Mouse (Mus musculus): ENCODE data around the gene Tesk2. TPM values are rescaled to one million over a fixed set of nuclear protein-coding genes. Genes with fewer than 3 reads are reported as not detected.

Gene Tesk2
- polyA plus RNA-seq, 1 experiment = 2.3 TPM

DNA sequence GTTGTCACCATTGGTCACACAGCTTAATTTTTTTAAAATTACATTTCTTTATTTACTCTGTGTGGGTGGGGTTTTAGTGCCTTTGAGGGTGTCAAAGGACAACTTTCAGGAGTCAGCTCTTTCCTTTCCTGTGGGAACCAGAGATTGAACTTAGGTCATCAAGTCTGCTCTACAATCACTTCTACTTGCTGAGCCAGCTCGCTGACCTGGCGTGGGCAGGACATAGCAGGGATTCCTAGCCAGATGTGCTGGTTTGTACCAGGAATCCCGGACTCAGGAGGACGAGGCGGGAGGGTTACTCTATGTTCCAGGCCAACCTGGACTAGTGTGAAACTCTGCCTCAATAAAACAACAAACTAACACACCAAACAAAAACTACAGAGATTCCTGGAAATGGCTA is 11.6 kb downstream of the Tesk2 start:
- no peak overlapping the region for H3K4me3 ChIP-seq (replicated peaks; ENCODE audit: extremely low read depth, low read depth, low read length)
- 75% methylated on average over 5 of the region's 5 CpGs for WGBS
- TF ChIP-seq POLR2A (IDR thresholded peaks at IDR 0.05; ENCODE audit: borderline replicate concordance, extremely low read depth, low read depth, low read length) (no peak), CTCF (IDR thresholded peaks at IDR 0.05; ENCODE audit: insufficient read depth, low read length) (no peak)
- no peaks in the 10 kb centered on the region for H3K4me1 ChIP-seq (ENCODE audit: control insufficient read depth, insufficient read depth, low read length)
- no peak for DNase-seq

DNA sequence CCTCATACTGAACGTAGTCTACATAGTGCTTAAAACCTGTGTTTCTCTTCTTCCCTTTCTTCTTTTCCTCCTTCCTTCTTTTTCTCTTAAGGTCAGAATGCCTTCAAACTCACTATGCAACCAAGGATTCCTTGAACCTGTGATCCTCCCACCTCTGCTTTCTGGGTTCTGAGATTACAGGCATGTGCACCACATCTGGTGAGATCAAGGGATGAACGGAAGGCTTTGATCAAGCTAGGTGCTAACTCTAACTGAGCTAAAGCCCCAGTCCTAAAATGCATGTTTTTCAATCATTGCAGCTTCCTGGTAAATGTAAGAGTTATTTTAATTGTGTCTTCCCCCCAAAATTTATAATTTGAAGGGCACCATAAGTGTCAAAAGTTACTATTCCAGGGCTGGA is 14.2 kb downstream of the Tesk2 start:
- Histone ChIP-seq H3K4me1 (ENCODE audit: control insufficient read depth, insufficient read depth, low read length) (no peaks in the 10 kb centered on the region), H3K4me3 (replicated peaks; ENCODE audit: extremely low read depth, low read depth, low read length) (no peak overlapping the region)
- WGBS = 72% methylated on average over 2 of the region's 2 CpGs
- DNase-seq = no peak
- TF ChIP-seq POLR2A (IDR thresholded peaks at IDR 0.05; ENCODE audit: borderline replicate concordance, extremely low read depth, low read depth, low read length) (no peak), CTCF (IDR thresholded peaks at IDR 0.05; ENCODE audit: insufficient read depth, low read length) (no peak)

DNA sequence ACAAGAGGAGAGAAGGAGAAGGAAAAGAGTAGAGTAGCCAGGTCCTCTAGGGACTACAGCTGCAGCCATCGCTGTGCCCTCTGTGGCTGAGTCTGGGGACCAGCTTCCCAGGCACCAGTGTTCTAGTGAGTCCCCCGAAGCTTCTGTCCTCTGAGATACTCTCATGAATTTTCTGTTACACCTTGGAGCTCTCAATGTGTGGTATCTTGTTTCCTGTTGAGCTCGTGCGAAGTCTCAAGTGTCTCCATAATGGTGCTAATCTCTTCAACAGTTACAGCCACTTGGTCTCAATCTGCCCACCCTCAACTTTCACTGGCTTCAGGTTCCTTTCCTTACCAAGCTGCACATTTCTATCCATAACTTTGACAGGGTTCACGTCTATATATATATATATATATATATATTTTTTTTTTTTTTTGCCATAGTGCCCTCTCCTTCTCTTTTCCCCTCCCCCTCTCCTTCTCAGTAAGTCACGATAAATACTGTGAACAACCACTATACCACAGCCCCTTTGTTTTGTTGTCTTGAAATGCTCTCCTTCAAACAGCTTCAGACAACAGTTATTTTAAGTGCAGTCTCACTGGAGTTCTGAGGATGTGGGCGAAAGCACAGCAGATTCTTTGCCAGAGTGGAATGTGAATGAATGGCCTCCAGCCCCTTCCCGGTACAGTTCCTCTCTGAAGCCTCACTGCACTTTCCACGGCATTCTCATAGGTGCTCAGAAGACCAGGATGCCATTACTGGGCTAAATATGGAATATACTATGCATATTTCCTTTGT is 18.4 kb downstream of the Tesk2 start:
- TF ChIP-seq CTCF (IDR thresholded peaks at IDR 0.05; ENCODE audit: insufficient read depth, low read length) (no peak), POLR2A (IDR thresholded peaks at IDR 0.05; ENCODE audit: borderline replicate concordance, extremely low read depth, low read depth, low read length) (no peak)
- H3K4me1 ChIP-seq (ENCODE audit: control insufficient read depth, insufficient read depth, low read length) = no peaks in the 10 kb centered on the region
- no peak overlapping the region for H3K4me3 ChIP-seq (replicated peaks; ENCODE audit: extremely low read depth, low read depth, low read length)
- no peak for DNase-seq
- WGBS = 66% methylated on average over 9 of the region's 9 CpGs

DNA sequence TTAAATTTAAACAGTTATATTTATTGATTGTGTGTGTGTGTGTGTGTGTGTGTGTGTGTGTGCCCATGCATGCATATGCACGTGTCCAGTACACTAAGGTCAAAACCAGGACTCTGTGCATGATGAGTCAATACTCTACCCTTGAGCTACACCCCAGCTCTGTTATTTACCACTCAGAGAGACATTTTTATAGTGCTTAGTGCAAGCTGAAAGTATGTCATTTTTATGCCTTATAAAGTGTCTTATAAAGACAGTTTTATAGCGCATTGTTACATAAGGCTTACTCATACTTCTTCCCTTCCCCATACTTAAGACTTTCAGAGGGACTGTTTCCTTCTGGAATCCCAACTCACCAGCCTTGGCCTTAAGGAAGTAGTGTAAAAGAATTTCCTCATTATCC is 29.0 kb downstream of the Tesk2 start:
- no peak for TF ChIP-seq CTCF (IDR thresholded peaks at IDR 0.05; ENCODE audit: insufficient read depth, low read length)
- no peak for TF ChIP-seq POLR2A (IDR thresholded peaks at IDR 0.05; ENCODE audit: borderline replicate concordance, extremely low read depth, low read depth, low read length)
- Histone ChIP-seq H3K4me3 (replicated peaks; ENCODE audit: extremely low read depth, low read depth, low read length) (no peak overlapping the region), H3K4me1 (ENCODE audit: control insufficient read depth, insufficient read depth, low read length) (no peaks in the 10 kb centered on the region)
- DNase-seq = no peak
- WGBS = 82% methylated on average over 2 of the region's 2 CpGs

DNA sequence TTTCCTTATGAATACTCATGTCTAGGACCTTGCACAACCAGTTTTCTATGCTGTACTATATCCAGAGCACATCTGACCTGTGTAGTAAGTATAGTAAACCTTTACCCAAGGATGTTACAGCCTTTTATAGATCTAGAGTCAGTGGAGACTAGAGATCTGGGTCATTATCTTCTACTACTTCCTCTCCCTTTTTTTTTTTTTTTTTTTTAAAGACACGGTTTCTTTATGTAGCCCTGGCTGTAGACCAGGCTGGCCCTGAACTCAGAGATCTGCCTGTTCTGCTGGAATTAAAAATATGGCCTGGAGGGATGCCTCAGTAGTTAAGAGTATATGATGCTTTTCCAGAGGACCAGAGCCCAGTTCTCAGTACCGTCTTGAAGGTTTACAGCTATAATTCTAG is 41.2 kb downstream of the Tesk2 start:
- DNase-seq = no peak
- Histone ChIP-seq H3K4me3 (replicated peaks; ENCODE audit: extremely low read depth, low read depth, low read length) (no peak overlapping the region), H3K4me1 (ENCODE audit: control insufficient read depth, insufficient read depth, low read length) (no peaks in the 10 kb centered on the region)
- TF ChIP-seq CTCF (IDR thresholded peaks at IDR 0.05; ENCODE audit: insufficient read depth, low read length) (no peak), POLR2A (IDR thresholded peaks at IDR 0.05; ENCODE audit: borderline replicate concordance, extremely low read depth, low read depth, low read length) (no peak)
- 80% methylated on average over 2 of the region's 2 CpGs for WGBS

DNA sequence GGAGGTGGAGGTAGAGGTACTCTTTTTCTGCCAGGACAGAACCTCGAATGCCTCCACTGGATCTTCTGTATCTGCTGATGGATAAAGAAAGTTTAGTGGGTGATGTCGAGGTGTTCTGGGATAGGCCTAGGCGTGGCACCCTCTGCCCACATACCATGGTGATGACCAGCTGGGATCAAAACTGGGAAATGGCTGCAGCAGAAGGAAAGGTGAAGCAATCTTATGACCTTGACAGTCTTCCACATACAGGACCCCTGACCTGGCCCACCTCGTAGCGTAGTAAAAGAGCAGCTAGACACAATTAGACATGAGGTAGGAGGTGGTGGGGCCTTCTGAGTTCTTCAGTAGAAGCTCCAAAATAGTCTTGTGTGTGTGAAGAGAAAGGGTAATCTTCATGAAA is 43.3 kb downstream of the Tesk2 start:
- no peak for TF ChIP-seq CTCF (IDR thresholded peaks at IDR 0.05; ENCODE audit: insufficient read depth, low read length)
- TF ChIP-seq POLR2A (IDR thresholded peaks at IDR 0.05; ENCODE audit: borderline replicate concordance, extremely low read depth, low read depth, low read length) = no peak
- 85% methylated on average over 5 of the region's 5 CpGs for WGBS
- H3K4me3 ChIP-seq (replicated peaks; ENCODE audit: extremely low read depth, low read depth, low read length) = no peak overlapping the region
- no peaks in the 10 kb centered on the region for H3K4me1 ChIP-seq (ENCODE audit: control insufficient read depth, insufficient read depth, low read length)
- no peak for DNase-seq

DNA sequence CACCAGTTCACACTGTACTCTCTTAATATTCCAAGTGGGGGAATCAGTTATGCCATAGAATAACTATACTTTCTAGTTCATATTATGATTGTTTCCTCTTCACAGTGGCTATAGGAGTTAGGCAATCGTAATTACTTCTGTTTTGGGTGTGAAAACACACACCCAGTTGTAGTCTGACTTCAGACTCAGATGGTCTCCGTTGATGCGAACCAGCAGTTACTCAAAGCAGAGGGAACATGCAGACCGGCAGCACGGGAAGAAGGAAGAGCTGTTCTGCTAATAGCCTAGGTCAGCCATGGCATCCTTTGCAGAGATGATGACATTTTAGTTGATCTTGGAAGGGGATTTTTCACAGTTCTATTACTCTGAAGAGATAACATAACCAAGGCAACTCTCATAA is 47.8 kb downstream of the Tesk2 start:
- TF ChIP-seq CTCF (IDR thresholded peaks at IDR 0.05; ENCODE audit: insufficient read depth, low read length) (no peak), POLR2A (IDR thresholded peaks at IDR 0.05; ENCODE audit: borderline replicate concordance, extremely low read depth, low read depth, low read length) (no peak)
- 73% methylated on average over 5 of the region's 5 CpGs for WGBS
- no peaks in the 10 kb centered on the region for H3K4me1 ChIP-seq (ENCODE audit: control insufficient read depth, insufficient read depth, low read length)
- no peak overlapping the region for H3K4me3 ChIP-seq (replicated peaks; ENCODE audit: extremely low read depth, low read depth, low read length)
- no peak for DNase-seq

DNA sequence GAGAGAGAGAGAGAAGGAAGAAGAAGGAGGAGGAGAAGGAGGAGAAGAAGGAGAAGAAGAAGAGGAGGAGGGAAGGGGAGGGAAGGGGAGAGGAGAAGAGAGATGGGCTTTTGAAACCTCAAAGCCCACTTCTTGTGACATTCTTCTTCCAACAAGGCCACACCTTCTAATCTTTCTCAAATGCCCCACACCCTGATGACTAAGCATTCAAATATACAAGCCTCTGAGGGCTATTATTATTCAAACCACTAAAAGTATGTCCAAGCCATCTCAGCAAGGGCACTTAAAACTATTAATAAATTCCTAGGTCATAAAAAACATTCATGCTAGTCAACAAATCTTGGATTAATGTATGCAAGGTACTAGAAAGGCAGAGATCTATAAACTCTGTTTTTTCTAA is 48.3 kb downstream of the Tesk2 start:
- no peak for DNase-seq
- no peak for TF ChIP-seq POLR2A (IDR thresholded peaks at IDR 0.05; ENCODE audit: borderline replicate concordance, extremely low read depth, low read depth, low read length)
- no peak for TF ChIP-seq CTCF (IDR thresholded peaks at IDR 0.05; ENCODE audit: insufficient read depth, low read length)
- H3K4me1 ChIP-seq (ENCODE audit: control insufficient read depth, insufficient read depth, low read length) = no peaks in the 10 kb centered on the region
- H3K4me3 ChIP-seq (replicated peaks; ENCODE audit: extremely low read depth, low read depth, low read length) = no peak overlapping the region

DNA sequence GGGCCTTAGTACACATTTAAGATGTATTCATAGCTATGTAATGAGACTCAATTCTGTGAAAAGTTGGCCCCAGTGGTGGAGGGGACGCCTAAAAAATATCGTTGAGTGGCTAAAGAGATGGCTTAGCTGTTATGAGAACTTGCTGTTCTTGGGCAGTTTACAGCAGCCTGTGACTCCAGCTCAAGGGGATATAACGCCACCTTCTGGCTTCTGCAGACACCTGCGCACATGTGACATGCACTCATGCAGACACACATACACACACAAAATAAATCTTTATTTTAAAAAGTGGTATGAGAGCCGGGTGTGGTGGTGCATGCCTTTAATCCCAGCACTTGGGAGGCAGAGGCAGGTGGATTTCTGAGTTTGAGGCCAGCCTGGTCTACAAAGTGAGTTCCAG is 55.6 kb downstream of the Tesk2 start:
- WGBS = 89% methylated on average over 5 of the region's 5 CpGs
- Histone ChIP-seq H3K4me1 (ENCODE audit: control insufficient read depth, insufficient read depth, low read length) (no peaks in the 10 kb centered on the region), H3K4me3 (replicated peaks; ENCODE audit: extremely low read depth, low read depth, low read length) (no peak overlapping the region)
- TF ChIP-seq CTCF (IDR thresholded peaks at IDR 0.05; ENCODE audit: insufficient read depth, low read length) (no peak), POLR2A (IDR thresholded peaks at IDR 0.05; ENCODE audit: borderline replicate concordance, extremely low read depth, low read depth, low read length) (no peak)
- DNase-seq = no peak

DNA sequence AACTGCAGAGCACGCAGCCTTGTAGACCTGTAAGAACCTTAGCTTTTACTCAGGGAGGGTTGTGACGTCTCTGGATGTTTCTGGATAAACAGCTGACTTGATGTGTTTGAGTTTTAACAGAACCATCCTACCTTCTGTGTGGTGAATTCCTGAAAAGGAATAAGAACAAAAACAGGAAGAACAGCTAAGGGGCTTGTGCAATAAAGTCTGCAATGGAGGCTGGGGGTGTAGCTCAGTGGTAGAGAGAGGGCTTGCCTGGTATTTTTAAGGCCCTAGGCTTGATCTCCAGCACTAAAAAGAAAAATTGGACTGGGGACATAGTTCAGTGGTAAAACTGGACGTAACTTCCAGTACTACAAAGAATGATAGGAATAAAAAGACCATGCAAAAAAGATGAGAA is 56.3 kb downstream of the Tesk2 start:
- no peak for TF ChIP-seq POLR2A (IDR thresholded peaks at IDR 0.05; ENCODE audit: borderline replicate concordance, extremely low read depth, low read depth, low read length)
- no peak for TF ChIP-seq CTCF (IDR thresholded peaks at IDR 0.05; ENCODE audit: insufficient read depth, low read length)
- 79% methylated on average over 3 of the region's 3 CpGs for WGBS
- no peak for DNase-seq
- H3K4me1 ChIP-seq (ENCODE audit: control insufficient read depth, insufficient read depth, low read length) = no peaks in the 10 kb centered on the region
- no peak overlapping the region for H3K4me3 ChIP-seq (replicated peaks; ENCODE audit: extremely low read depth, low read depth, low read length)

Measured in lung, adult 2 months (tissue).